Mouse (Mus musculus) hindbrain, postnatal 0 days (tissue): ENCODE data around the gene 4931406P16Rik. TPM values are rescaled to one million over a fixed set of nuclear protein-coding genes. Genes with fewer than 3 reads are reported as not detected.

Source experiments
- ATAC-seq: fragments of 200-750 bp; cut with Nextera tagmentation; 2 replicates; pipeline ENCODE4 v1.8.0; 2017; ENCODE audit warnings: mild to moderate bottlenecking, moderate TSS enrichment, moderate library complexity
- DNase-seq: peaks from one replicate; pipeline ENCODE4 v3.0.0-alpha.2; 2015; ENCODE audit warnings: low spot score
- H3K27ac ChIP-seq: fragments of 300-500 bp; sonication (generic); 2 replicates; pipeline ENCODE4 v1.5.1; 2014; ENCODE audit warnings: mild to moderate bottlenecking
- H3K27me3 ChIP-seq: fragments of 300-500 bp; sonication (generic); 2 replicates; pipeline ENCODE4 v1.6.1; 2014; ENCODE audit warnings: low read length, mixed read lengths; ENCODE audit not compliant: insufficient read depth
- H3K36me3 ChIP-seq: fragments of 300-500 bp; sonication (generic); 2 replicates; pipeline ENCODE4 v1.6.1; 2014; ENCODE audit warnings: low read length, mixed read lengths; ENCODE audit not compliant: insufficient read depth
- H3K4me1 ChIP-seq: fragments of 300-500 bp; sonication (generic); 2 replicates; pipeline ENCODE4 v1.6.1; 2014; ENCODE audit warnings: antibody characterized with exemption, low read length, mixed read lengths; ENCODE audit not compliant: insufficient read depth
- H3K4me2 ChIP-seq: fragments of 300-500 bp; sonication (generic); 2 replicates; pipeline ENCODE4 v1.6.1; 2014; ENCODE audit warnings: low read depth, mild to moderate bottlenecking, low read length, moderate library complexity, mixed read lengths
- H3K4me3 ChIP-seq: fragments of 300-500 bp; sonication (generic); 2 replicates; pipeline ENCODE4 v1.5.1; 2014; ENCODE audit warnings: low read length
- H3K9ac ChIP-seq: fragments of 300-500 bp; sonication (generic); replicated peaks from 2 replicates; pipeline ENCODE4 v1.6.1; 2014; ENCODE audit warnings: mild to moderate bottlenecking, low read length, moderate library complexity, mixed read lengths
- H3K9me3 ChIP-seq: fragments of 300-500 bp; sonication (generic); 2 replicates; pipeline ENCODE4 v1.6.1; 2016; ENCODE audit warnings: low read length, mixed read lengths
- CTCF ChIP-seq: IDR thresholded peaks from 2 replicates; pipeline ENCODE4 v1.5.1; 2016; ENCODE audit warnings: antibody characterized with exemption, control low read depth, low read depth
- WGBS: fragments of 180-500 bp; shearing (Covaris S2); extraction: QIAGEN DNeasy Blood & Tissue Kit; methylation state at CpG from one replicate; pipeline ENCODE4 v1.1.7; 2014; 5-methylcytosine and 5-hydroxymethylcytosine counted together
- polyA plus RNA-seq: library from polyadenylated mRNA; unstranded; fragments of >200 nt; fragmentation: Nextera tagmentation; extraction: Ambion mirVana; gene quantifications from 2 replicates; pipeline ENCODE4 v1.2.1, GENCODE M21; 2015
- total RNA-seq: library from RNA; depleted of rRNA; stranded (reverse); fragments of >200 nt; gene quantifications from 2 replicates; pipeline ENCODE4 v1.2.3, GENCODE M21; 2014

4931406P16Rik gene
- total and polyA plus RNA-seq, 2 experiments from 2014 or later, result 31.5 to 61.0 TPM

GRCm38 (mm10) chr7:34230116-34230515 is 83.2 kb downstream of the 4931406P16Rik start, which contains the start of gene Gpi1:
TSS of gene Gpi1 (minus strand) at chr7:34230336.
- H3K4me1 ChIP-seq, result peaks cover 12% of the 10 kb centered on the region
- DNase-seq (peak; percentile 91), ATAC-seq (peak; percentile 58)
- peak within 1 kb of the TSS; percentile 58 for H3K9ac ChIP-seq
- peak within 1 kb of the TSS; percentile 85 for H3K4me2 ChIP-seq
- peaks cover 25% of the 10 kb centered on the region for H3K36me3 ChIP-seq
- no peaks in the 10 kb centered on the region for H3K9me3 ChIP-seq
- TF ChIP-seq CTCF, result peak; percentile 56
- H3K27me3 ChIP-seq, result no peaks in the 10 kb centered on the region
- peak within 1 kb of the TSS; percentile 80 for H3K27ac ChIP-seq
- WGBS, result 3% methylated on average over 39 of the region's 39 CpGs
- peak within 1 kb of the TSS; percentile 74 for H3K4me3 ChIP-seq

GRCm38 (mm10) chr7:34229691-34230111 is 83.7 kb downstream of the 4931406P16Rik start:
- WGBS, result 0% methylated on average over 19 of the region's 19 CpGs
- H3K9me3 ChIP-seq, result no peaks in the 10 kb centered on the region
- DNase-seq (peak; percentile 68), ATAC-seq (peak; percentile 28)
- TF ChIP-seq CTCF, result no peak
- peak overlapping the region; percentile 74 for H3K4me3 ChIP-seq
- H3K4me1 ChIP-seq, result peaks cover 12% of the 10 kb centered on the region
- no peaks in the 10 kb centered on the region for H3K27me3 ChIP-seq
- H3K4me2 ChIP-seq, result peak overlapping the region; percentile 85
- H3K27ac ChIP-seq, result peak overlapping the region; percentile 80
- H3K36me3 ChIP-seq, result peaks cover 25% of the 10 kb centered on the region
- H3K9ac ChIP-seq, result peak overlapping the region; percentile 58

- Histone ChIP-seq H3K9me3 (no peaks in the 10 kb centered on the region), H3K9ac (peak overlapping the region; percentile 58), H3K36me3 (peaks cover 25% of the 10 kb centered on the region), H3K27ac (peak overlapping the region; percentile 80), H3K4me1 (peaks cover 12% of the 10 kb centered on the region), H3K4me2 (peak overlapping the region; percentile 85), H3K4me3 (peak overlapping the region; percentile 74), H3K27me3 (no peaks in the 10 kb centered on the region)
- DNase-seq, result no peak
- WGBS, result 13% methylated on average over 5 of the region's 5 CpGs
- no peak for ATAC-seq
- TF ChIP-seq CTCF, result no peak
These were observed 84.2 kb downstream of the 4931406P16Rik start for GRCm38 (mm10) chr7:34229153-34229552.

GRCm38 (mm10) chr7:34228641-34229040 is 84.7 kb downstream of the 4931406P16Rik start:
- DNase-seq (peak; percentile 30), ATAC-seq (no peak)
- Histone ChIP-seq H3K9ac (0 out of 2 replicates have a peak overlapping the region, but pooled peaks have one; percentile 21), H3K27ac (no peak overlapping the region), H3K27me3 (no peaks in the 10 kb centered on the region), H3K36me3 (peaks cover 25% of the 10 kb centered on the region), H3K9me3 (no peaks in the 10 kb centered on the region), H3K4me3 (peak overlapping the region; percentile 74), H3K4me2 (peak overlapping the region; percentile 85), H3K4me1 (peaks cover 12% of the 10 kb centered on the region)
- WGBS, result 61% methylated on average over 7 of the region's 9 CpGs
- no peak for TF ChIP-seq CTCF

GRCm38 (mm10) chr7:34226846-34227245 is 86.5 kb downstream of the 4931406P16Rik start:
- peaks cover 9% of the 10 kb centered on the region; the same call in 1 of the 2 replicates for H3K4me1 ChIP-seq
- 93% methylated on average over 12 of the region's 12 CpGs for WGBS
- H3K9ac ChIP-seq, result no peak overlapping the region
- H3K4me3 ChIP-seq, result no peak overlapping the region
- ATAC-seq (no peak), DNase-seq (no peak)
- H3K27me3 ChIP-seq, result no peaks in the 10 kb centered on the region
- H3K36me3 ChIP-seq, result peaks cover 39% of the 10 kb centered on the region
- H3K4me2 ChIP-seq, result no peak overlapping the region
- H3K9me3 ChIP-seq, result no peaks in the 10 kb centered on the region
- TF ChIP-seq CTCF, result peak; percentile 32
- H3K27ac ChIP-seq, result no peak overlapping the region

GRCm38 (mm10) chr7:34226086-34226485 is 87.3 kb downstream of the 4931406P16Rik start:
- 65% methylated on average over 8 of the region's 8 CpGs for WGBS
- Histone ChIP-seq H3K4me3 (no peak overlapping the region), H3K36me3 (peaks cover 46% of the 10 kb centered on the region), H3K27ac (no peak overlapping the region), H3K4me2 (no peak overlapping the region), H3K4me1 (peaks cover 9% of the 10 kb centered on the region; the same call in 1 of the 2 replicates), H3K27me3 (no peaks in the 10 kb centered on the region), H3K9me3 (no peaks in the 10 kb centered on the region), H3K9ac (no peak overlapping the region)
- peak; percentile 34 for DNase-seq
- ATAC-seq, result no peak
- no peak for TF ChIP-seq CTCF

GRCm38 (mm10) chr7:34224308-34224707 is 89.0 kb downstream of the 4931406P16Rik start:
- 0 out of 2 replicates have a peak, but pooled peaks cover 9% of the 10 kb centered on the region for H3K4me1 ChIP-seq
- DNase-seq (no peak), ATAC-seq (no peak)
- WGBS, result 93% methylated on average over 6 of the region's 6 CpGs
- H3K36me3 ChIP-seq, result peaks cover 63% of the 10 kb centered on the region
- H3K4me2 ChIP-seq, result no peak overlapping the region
- H3K9me3 ChIP-seq, result no peaks in the 10 kb centered on the region
- H3K4me3 ChIP-seq, result no peak overlapping the region
- no peaks in the 10 kb centered on the region for H3K27me3 ChIP-seq
- no peak for TF ChIP-seq CTCF
- H3K9ac ChIP-seq, result no peak overlapping the region
- no peak overlapping the region for H3K27ac ChIP-seq
